Mouse (Mus musculus): ENCODE measurements at regions not wholly inside any gene's neighbourhood (a gene's known extent, or its start where the extent isn't known, plus 50 kb on each side); places are given as distances from the start of the nearest gene placed in this dataset.

DNA sequence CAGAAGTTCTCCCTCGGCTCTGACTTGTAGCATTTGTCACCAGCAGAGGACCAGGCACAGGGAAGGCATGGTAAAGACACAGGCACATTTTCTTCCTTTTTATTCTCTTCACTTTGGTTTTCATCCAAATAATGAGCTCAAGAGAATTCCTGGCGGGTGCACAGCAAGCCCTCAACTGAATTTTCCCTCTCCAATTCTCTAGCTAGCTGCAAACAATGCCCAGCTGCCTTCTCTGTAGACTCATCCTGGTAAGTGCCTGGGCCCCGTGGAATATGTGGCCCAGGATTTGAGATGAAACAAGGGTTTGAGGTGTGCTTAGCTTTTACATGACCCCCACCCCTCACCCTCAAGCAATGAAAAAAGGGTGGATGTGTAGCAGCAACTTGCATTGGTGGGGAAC is 90.4 kb downstream of the Otol1 start:
- DNase-seq (ENCODE audit: low spot score) = no peak

DNA sequence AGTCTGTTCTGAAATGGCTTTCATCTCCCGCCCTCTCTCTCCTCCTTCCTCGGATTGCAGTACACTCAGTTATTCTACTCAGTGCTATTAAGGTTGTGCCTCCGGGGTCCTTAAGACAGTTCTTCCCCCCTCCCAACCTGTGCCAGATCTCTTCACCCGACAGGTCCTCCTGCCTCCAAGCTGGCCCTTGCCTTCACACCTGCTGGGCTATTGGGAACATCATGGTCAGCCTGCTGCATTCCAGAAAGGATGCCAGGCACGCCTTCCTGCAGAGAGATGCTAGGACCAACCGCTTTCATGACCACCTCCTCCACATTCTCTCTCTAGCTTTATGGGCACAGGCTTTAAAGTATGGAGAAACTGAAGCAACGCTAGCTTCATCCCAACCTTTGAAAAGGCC is 94.7 kb downstream of the Otol1 start:
- no peak for DNase-seq (ENCODE audit: low spot score)

GRCm38 (mm10) chr3:70102593-70103213 is 95.3 kb downstream of the Otol1 start:
- DNase-seq (ENCODE audit: low spot score) = no peak

DNA sequence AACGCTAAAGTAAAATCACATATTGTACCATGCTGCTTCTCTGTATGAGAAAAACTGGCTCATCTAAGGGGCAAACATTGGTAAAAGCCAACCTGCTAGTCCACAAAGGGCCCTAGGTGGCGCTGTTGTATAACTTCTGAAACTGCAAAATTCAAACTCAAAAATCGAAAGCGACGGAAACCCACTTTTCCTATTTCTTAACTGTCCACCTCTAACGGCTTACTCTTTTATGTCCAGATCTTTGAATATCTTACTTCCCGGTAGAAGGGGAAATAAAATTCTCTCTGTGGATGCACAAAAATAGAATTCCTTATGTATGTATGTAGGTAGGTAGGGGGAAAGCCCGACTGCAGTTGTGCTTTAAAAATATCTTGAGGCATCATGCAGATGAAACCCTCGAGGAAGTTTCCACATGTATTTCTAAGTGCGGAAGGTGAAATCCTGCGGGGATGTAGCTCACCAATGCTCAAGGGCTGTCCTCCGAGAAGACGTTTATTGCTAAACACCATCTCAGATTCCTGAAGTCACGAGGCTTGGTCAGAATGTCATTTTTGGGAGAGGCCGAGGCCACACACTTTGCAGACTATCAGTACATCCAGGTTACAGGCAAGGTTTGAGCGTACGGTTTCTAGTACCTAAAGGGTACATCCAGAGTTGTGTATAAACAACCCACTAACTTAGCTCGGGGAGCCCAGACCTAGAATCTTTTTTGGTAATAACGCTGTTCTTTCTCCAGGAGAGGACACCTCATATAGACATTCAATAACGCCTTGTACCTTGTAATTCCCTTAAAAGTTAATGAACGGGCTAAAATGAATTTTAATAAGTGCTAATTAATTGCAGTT is 96.8 kb downstream of the Otol1 start:
- DNase-seq (ENCODE audit: low spot score) = peak; percentile 77

DNA sequence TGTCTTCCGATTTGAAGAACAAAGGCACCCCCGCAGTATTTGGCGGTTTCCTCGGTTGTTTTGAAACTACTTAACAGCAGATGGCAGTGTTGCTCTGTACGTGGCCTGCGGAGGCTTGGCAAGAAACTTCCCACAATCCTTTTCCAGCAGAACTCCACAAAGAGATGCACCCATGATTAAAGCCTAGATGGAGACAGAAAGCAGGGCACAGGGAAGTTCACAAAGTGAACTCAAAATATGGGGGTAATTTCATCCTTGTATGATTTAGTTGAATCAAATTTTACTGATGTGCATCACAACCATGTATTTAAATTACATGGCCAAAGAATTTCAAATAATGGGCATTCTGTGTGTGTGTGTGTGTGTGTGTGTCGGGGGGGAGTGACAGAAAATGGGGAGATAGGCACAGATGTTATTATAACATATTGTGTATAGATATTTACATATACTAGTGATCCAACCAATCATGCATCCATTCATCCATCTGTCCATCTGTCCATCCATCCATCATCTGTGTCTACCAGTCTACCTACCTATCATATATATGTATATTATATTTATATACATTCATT is 97.5 kb downstream of the Otol1 start:
- peak; percentile 67 for DNase-seq (ENCODE audit: low spot score)

DNA sequence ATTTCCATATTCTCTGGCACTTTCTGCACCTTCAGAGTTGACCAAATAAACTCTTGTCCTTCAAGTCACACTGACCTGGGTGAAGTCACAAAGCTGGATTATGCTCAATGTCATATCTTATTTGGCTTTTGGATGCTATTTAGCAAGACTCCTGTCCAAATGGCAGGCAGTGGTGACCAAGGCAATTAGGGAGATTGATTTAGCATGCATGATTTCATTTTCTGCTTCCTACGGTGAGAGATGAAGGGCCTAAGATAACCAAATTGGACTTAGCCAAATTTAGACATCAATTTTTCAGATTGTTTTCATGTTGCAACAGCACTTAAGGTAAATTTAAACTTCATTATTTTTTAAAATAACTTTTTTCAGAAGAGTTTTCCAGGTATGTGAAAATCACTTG is 98.1 kb downstream of the Otol1 start:
- DNase-seq (ENCODE audit: low spot score) = no peak

DNA sequence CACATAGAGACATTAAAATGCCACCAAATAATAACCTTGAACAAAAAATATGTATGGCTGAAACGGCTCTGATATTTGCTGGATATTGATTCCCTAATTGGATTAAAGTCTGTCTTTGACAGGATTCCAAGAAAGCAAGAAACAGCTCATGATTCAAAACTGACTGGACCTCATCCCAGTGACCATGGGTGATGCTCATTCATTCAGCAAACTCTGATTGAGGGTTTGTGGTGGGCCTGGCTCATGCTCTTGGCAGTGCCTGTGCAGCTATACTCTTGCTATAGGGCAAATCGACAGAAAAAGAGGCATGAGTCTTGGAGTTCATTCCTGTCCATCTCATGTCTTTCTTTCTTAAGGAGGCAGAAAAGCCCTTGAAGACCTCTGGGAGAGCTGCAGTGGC is 98.7 kb downstream of the Otol1 start:
- no peak for DNase-seq (ENCODE audit: low spot score)

- no peak for DNase-seq (ENCODE audit: low spot score)
These were observed 118.8 kb downstream of the Otol1 start for GRCm38 (mm10) chr3:70126212-70126611.

GRCm38 (mm10) chr3:70130241-70131029 is 123.0 kb downstream of the Otol1 start:
- DNase-seq (ENCODE audit: low spot score) = no peak

- no peak for DNase-seq (ENCODE audit: low spot score)
These were observed 127.5 kb downstream of the Otol1 start for GRCm38 (mm10) chr3:70134963-70135362.

GRCm38 (mm10) chr3:70138488-70138887 is 131.1 kb downstream of the Otol1 start:
- no peak for DNase-seq (ENCODE audit: low spot score)

DNA sequence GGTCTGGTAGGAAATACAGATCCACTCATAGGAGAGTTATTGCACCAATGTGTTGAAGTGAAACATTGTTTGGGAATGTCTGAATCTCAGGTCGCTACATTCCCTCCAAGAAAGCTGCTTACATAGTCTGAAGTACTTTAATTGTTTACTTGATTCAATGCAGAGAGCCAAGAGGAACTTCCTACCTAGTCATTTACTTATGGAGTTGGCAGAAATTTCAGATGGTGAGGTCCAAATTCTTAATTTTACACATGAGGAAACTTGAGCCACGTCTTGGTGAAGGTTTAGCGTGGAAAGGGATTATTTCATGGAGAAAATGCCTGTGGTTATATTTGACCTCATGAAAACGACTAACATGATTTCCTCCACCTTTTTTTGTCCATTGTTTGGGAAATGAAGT is 131.5 kb downstream of the Otol1 start:
- DNase-seq (ENCODE audit: low spot score) = no peak

- no peak for DNase-seq (ENCODE audit: low spot score)
These were observed 138.3 kb downstream of the Otol1 start for GRCm38 (mm10) chr3:70145728-70146127.

DNA sequence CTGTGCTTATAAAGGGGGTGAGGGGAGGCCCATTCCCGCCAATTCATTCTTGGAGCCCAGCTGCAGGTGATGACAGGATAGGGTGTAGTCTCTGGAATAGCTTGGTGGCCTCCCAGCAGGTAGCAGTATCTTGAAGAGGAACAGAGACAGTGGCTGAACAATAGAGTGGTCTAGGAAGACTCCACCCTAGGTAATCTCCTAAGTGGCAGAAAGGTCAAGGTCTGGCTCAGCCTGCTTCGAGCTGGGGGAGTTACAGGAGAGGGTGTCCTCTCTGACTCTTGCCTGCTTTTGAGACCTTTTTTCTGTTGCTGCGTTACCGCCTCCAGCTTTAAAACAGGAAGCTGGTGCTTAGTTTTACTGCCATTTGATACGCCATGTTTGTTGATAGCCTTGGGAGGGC is 143.7 kb downstream of the Otol1 start:
- no peak for DNase-seq (ENCODE audit: low spot score)

- no peak for DNase-seq (ENCODE audit: low spot score)
These were observed 152.6 kb downstream of the Otol1 start for GRCm38 (mm10) chr3:70160043-70160442.

- no peak for DNase-seq (ENCODE audit: low spot score)
These were observed 164.3 kb downstream of the Otol1 start for GRCm38 (mm10) chr3:70171667-70172066.

DNA sequence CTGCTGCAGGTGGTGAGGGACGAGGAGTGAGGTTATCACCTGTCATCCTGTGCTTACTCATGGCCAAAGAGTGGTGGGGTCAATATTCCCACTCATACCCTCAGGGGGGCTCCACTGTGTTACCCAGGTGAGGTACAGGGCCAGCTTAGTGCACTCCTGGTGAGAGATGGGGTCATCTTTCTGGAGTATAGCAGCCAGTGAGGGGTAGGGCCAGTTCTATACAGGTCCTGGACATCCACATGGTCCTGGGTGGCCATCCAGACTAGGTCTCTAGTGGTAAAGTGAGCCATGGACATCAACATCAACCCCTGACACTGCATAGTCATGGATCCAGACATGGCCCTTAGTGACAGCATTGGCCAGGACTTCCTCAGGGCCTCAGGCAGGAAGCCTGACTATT is 169.0 kb downstream of the Otol1 start:
- DNase-seq (ENCODE audit: low spot score) = no peak

GRCm38 (mm10) chr3:70181611-70182010 is 174.2 kb downstream of the Otol1 start:
- no peak for DNase-seq (ENCODE audit: low spot score)

DNA sequence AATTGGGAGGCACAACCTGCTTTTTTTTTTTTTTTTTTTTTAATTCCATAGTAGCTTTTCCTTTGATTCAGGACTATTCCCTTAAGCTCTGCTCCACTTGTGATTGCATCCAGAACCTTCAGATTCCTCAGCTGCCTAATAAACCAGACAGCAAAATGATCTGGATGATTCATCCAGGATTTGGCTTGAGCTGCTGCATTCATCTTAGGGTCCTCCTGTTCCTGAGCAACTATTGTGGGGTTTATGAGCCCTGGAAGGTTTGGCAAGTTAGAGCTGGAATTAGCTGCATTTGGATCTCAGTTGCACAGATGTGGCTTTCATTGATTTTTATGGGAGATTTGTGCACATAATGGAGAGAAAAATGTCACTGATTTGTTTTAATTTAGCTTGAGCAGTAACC is 183.3 kb downstream of the Otol1 start:
- DNase-seq (ENCODE audit: low spot score) = no peak

GRCm38 (mm10) chr3:70196671-70197070 is 189.3 kb downstream of the Otol1 start:
- no peak for DNase-seq (ENCODE audit: low spot score)

DNA sequence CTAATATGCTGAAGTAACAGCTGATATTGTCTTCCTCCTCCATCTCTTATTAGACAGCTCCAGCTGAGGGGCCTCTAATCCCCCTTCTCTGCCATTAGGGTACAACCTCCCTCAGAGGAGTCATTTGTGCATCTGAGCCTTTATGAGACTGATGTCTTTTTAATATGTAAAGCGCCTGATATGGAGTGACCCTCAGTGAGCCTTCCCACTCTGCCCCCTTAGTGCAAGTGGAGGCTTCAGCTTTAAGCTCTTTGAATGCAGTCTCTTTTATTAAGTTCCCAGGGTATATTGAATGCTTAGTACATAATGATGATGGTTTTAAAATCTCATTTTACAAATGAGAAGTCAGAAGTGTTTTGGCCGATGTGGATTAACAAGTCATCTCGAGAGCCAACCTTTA is 191.5 kb downstream of the Otol1 start:
- no peak for DNase-seq (ENCODE audit: low spot score)

DNA sequence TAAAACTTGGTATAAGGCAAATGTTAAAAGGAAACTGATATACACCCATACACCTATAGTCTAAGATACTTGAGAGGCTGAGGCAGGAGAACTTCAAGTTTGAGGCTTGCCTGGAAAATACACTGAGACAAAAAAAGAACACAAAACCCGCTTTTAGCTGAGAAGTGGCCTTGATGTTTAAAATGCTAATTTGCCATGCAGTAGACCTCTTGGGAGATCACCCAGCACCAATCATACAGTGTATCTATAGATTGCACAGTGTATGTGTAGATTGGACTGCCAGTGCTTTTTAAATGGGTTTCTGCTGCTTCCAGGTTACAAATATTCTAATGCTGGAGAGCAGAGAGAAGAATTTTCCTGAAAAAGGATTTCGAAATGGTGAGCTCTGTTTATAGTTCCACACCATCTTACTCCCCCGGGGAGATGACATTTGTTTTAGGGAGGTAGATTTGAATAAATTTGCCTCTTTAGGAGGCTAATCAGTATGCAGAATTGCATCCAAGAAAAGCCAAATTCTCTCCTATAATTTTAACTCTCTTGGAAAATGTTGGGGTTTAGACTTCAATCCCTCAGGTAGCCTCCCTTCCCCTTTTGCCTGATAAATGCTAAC is 194.0 kb downstream of the Otol1 start:
- no peak for DNase-seq (ENCODE audit: low spot score)
